Mouse (Mus musculus) layer of hippocampus, postnatal 36 days (tissue): ENCODE data around the gene Aco2. TPM values are rescaled to one million over a fixed set of nuclear protein-coding genes. Genes with fewer than 3 reads are reported as not detected.

ENCODE experiments used
- DNase-seq, 2 experiments: peaks; one replicate each; pipeline ENCODE4 v3.0.0; 2022
- total RNA-seq, 2 experiments: library from RNA; stranded (reverse); gene quantifications; 2 replicates each; pipeline ENCODE4 v1.2.3; 2021

The Aco2 gene
- total RNA-seq, 2 experiments from 2014 or later: 449 to 462 TPM

DNA sequence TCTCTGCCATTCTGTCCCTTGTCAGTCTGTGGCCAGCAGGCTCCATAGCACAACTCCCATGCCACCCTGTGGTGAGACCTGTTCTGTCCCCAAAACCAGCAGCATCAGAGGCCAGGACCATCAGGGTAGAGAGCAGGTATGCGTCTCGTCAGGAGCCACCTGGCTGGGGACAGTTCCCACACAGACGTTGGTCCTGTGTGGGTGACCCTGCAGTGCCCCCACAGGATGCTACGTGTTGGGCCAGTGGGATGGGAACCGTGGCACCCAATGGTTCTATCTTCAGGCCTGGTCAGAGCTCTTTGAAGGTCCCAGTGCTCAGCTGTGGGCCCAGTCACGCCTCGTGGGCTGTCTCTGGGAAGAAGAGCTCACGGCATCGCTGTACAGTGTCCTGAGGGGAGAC lies 79.0 kb downstream of the Aco2 start:
- no peak for DNase-seq

GRCm38 (mm10) chr15:81952310-81952709 lies 80.2 kb downstream of the Aco2 start:
- DNase-seq: no peak

DNA sequence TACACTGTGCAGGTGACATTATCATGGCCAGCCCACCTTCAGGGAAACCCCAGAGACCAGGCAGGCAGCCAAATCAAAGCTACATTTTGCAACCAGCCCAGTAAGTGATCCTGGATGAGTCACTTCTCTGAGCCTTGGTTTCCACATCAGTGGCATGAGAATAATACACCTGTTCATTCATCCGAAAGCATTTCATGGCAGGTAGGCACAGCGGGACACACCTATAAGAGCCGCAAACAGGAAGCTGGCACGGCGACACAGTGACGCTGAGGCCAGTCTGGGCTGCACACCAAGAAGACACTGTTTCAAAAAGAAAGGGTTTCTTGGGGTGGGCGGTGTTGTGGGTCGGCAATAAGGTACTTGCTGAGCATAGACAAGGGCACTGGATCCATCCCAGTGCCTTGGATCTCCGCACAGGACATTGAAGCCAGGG lies 82.1 kb downstream of the Aco2 start:
- no peak for DNase-seq

- DNase-seq: no peak
These were observed 82.6 kb downstream of the Aco2 start for GRCm38 (mm10) chr15:81954716-81955115.

- no peak for DNase-seq
These were observed 83.3 kb downstream of the Aco2 start for GRCm38 (mm10) chr15:81955414-81955813.

DNA sequence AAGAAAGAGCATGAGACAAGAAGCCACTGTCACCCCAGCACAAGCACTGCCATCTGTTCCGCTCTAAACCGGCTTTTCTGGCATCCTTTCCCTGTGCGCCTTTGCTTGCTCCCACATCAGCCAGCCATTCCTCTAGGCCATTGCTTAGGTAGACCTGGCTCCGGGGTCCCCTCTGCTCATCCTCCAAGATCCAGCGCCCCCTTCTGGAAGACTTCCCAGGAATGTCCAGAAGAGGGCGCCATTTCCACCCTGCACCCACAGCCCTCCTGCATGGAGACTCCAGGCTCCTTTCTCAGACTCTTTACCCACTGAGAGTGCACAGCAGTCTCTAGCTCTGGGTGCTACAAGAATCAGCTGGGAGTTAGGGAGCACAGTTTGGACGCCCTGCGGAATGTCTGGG lies 84.3 kb downstream of the Aco2 start:
- DNase-seq: peak; percentile 48 to 59

GRCm38 (mm10) chr15:81957598-81957997 lies 85.5 kb downstream of the Aco2 start:
- DNase-seq: no peak

- no peak for DNase-seq
These were observed 86.8 kb downstream of the Aco2 start for GRCm38 (mm10) chr15:81958906-81959305.

DNA sequence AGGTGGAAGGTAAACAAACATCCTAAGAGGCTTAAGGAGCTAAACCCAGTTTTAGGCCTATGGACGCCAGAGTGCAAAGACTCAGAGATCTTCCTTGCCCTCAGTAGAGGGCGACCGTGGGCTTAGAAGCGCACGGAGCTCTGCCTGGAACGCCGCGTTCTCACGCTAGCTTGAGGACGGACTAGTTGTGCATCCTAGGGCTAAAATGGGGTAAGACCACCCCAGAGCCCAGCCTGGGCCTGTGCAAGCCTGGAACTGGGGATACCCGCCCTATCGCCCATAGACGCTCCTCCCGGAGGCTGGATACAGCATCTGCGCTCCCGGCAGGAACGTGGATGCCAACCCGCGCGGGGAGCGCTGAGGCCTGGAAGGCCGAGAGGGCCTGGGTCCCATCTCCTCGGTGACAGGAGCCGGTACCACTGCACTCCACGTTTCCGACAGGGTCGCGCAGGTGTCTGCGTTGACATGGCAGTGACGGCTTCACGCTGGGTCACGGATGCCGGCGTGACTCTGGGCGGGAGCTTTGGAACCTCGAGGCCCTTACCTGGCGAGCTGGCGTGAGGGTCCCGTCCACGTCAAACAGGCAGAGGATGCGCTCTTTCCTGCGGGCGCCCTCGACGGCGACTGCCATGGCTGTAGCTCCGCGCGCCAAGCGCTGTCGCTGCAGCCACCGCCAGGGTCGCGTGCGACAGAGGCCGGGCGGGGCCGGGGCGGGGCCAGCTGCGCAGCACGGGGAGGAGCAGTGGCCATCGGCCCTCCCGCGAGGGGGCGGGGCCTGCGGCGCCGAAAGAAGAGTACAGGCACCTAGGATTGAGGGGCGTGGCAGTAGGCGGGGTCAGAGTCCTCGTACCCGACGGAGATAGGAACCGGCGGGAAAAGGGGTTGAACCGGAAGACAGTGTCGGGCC lies 88.3 kb downstream of the Aco2 start, which contains the start of gene Pmm1:
Gene Pmm1 (minus strand): TSS at position 760 of the 907 bp plus-strand sequence.
- DNase-seq: peak; percentile 96

- DNase-seq: no peak
These were observed 89.0 kb downstream of the Aco2 start for GRCm38 (mm10) chr15:81961078-81961451.

DNA sequence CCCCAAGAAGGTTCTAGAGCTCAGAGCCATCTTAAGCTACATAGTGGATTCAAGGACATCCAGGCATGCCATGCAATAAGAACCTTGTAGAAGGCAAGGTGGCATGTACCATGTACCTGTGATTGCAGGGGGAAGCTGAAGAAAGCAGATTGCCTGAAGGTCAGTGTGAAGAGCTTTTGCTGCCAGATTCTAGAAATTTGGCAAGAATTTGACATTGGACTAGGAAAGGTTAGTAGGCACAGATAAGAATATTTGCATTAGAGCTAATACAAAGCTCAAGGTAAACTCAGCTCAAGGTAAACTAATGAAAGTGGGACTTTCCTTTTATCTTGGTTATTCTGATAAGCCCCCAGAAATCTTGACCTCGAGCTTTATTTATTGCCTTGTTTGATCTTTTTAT lies 92.2 kb downstream of the Aco2 start:
- DNase-seq: no peak

Other genes starting within 250 kb of the Aco2 start
- 10 to 100 TPM; 34.6 to 37.5 TPM for gene L3mbtl2, start 208.4 kb upstream of the Aco2 start, total RNA-seq
- gene Chadl, start 175.0 kb upstream of the Aco2 start, total RNA-seq: 10 to 100 TPM; 11.5 to 12.6 TPM
- 100 to 1,000 TPM; 129 to 141 TPM for gene Zc3h7b, start 127.3 kb upstream of the Aco2 start, total RNA-seq
- 100 to 1,000 TPM; 158 to 165 TPM for gene Rangap1, start 126.8 kb upstream of the Aco2 start, total RNA-seq
- gene Tef, start 69.9 kb upstream of the Aco2 start, total RNA-seq: 100 to 1,000 TPM; 300 to 307 TPM
- 10 to 100 TPM; 30.5 to 36.4 TPM for gene Tob2, start 13.5 kb upstream of the Aco2 start, total RNA-seq
- 10 to 100 TPM; 31.2 to 33.5 TPM for gene Phf5a, start 398 bp upstream of the Aco2 start, total RNA-seq
- 10 to 100 TPM; 44.5 to 48.2 TPM for gene Polr3h, start 53.9 kb downstream of the Aco2 start, total RNA-seq
- gene Csdc2, start 64.5 kb downstream of the Aco2 start, total RNA-seq: 10 to 100 TPM; 74.5 to 77.1 TPM
- gene Pmm1, start 88.6 kb downstream of the Aco2 start, total RNA-seq: 100 to 1,000 TPM; 209 to 220 TPM
- gene 1700029P11Rik, start 108.2 kb downstream of the Aco2 start, total RNA-seq: not detected
- gene Xrcc6, start 115.5 kb downstream of the Aco2 start, total RNA-seq: 10 to 100 TPM; 25.5 to 27.2 TPM
- 100 to 1,000 TPM; 111 to 116 TPM for gene Desi1, start 161.6 kb downstream of the Aco2 start, total RNA-seq
- 100 to 1,000 TPM; 107 to 110 TPM for gene Snu13, start 175.3 kb downstream of the Aco2 start, total RNA-seq
- gene 4930407I10Rik, start 186.8 kb downstream of the Aco2 start, total RNA-seq: not detected
- under 1 TPM; 0.17 to 0.30 TPM for gene Mei1, start 197.7 kb downstream of the Aco2 start, total RNA-seq